Mouse (Mus musculus) thymus, adult 2 months (tissue): ENCODE results near the gene Gsk3b.

Source experiments
- CTCF ChIP-seq: fragments of 200-500 bp; IDR thresholded peaks from 2 replicates; pipeline ENCODE4 v1.5.1; 2012; ENCODE audit warnings: mild to moderate bottlenecking, control low read depth, low read length, moderate library complexity, borderline replicate concordance; ENCODE audit not compliant: control insufficient read depth, poor library complexity, insufficient read depth; ENCODE audit errors: extremely low read depth
- POLR2A ChIP-seq: fragments of 200-500 bp; IDR thresholded peaks from 2 replicates; pipeline ENCODE4 v1.6.1; 2012; ENCODE audit warnings: mild to moderate bottlenecking, low read length, control low read depth, moderate library complexity; ENCODE audit not compliant: control insufficient read depth, poor library complexity, insufficient read depth; ENCODE audit errors: extremely low read depth

DNA sequence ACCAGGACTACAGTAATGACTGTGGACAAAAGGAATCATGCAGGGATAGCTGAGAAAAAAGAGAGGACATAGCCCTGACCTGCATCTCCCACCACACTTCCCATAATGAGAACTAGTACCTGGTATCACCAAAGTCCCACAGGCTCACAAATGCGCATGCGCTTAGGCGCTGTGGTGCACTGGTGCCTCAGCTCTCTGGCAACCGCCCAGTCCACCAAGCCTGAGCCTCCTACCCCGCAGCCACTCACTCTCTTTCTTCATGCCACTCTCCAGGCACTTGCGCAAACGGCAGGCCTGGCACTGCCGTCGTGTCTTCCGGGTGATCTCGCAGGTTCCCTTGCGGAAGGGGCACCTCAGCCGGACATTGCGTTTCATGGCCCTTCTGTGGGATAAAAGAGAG, 165.2 kb downstream of the Gsk3b start:
- TF ChIP-seq CTCF (no peak), POLR2A (no peak)
